Mouse (Mus musculus): ENCODE results near the gene Ankrd36.

Gene Ankrd36

GRCm38 (mm10) chr11:5544709-5545108, 24.8 kb upstream of the Ankrd36 start:
- in situ Hi-C loops (cut with MboI; ENCODE audit: unreplicated experiment in 2 of 2), result loop anchor here (5.0 to 10.0 kb wide), 2 partner anchors 80 to 83 kb away; no protein-coding TSS in a partner anchor

DNA sequence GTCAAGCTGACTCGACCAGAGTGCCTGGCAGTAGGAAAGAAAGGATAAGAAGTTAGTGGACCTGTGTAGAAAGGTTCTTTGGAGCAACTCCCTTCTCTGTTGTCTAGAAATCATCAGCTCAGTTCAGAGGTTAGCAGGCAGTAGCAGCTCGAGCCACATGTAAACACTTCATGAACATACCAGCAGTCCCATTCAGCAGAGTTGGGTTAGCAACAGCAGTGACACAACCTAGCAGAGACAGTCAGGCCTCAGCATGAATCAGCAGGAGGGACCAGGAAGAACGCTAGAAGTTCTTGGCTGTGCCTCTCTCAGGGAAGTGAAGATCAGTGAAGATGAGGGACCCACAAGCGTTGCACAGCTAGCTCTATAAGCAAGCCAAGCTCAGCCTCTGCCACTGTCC, 24.0 kb upstream of the Ankrd36 start:
- in situ Hi-C loops (cut with MboI; ENCODE audit: unreplicated experiment in 2 of 2), result loop anchor here (5.0 to 10.0 kb wide), 2 partner anchors 79 to 82 kb away; no protein-coding TSS in a partner anchor

- in situ Hi-C loops (cut with MboI; ENCODE audit: unreplicated experiment in 2 of 2), result loop anchor here (5.0 to 10.0 kb wide), 2 partner anchors 78 to 81 kb away; no protein-coding TSS in a partner anchor
Measured at GRCm38 (mm10) chr11:5546693-5547092, 22.8 kb upstream of the Ankrd36 start.

- in situ Hi-C loops (cut with MboI; ENCODE audit: unreplicated experiment in 2 of 2), result no loop called here
Measured at GRCm38 (mm10) chr11:5551430-5551829, 18.1 kb upstream of the Ankrd36 start.

DNA sequence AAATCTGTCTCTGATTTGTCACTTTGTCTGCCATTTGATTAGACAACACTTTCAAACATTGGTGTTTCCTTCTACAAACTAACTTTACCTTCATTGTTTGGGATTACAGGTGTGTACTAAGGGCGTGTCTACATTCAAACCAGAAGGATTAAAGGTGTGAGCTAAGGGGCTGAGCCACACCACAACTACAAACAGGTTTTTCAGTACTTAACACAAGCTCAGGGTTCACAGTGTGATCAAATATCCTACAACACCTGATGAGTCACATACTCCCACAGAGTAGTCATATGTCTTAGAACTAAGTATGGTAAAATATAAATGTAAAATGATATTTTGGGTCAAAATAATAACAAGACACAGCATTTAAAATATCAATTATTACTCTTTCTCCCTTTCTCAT, 17.6 kb upstream of the Ankrd36 start:
- in situ Hi-C loops (cut with MboI; ENCODE audit: unreplicated experiment in 2 of 2), result no loop called here

- in situ Hi-C loops (cut with MboI; ENCODE audit: unreplicated experiment in 2 of 2), result loop anchor here in 1 of 2 experiments (10.0 kb wide), 1 partner anchor 55 kb away; no protein-coding TSS in a partner anchor
Measured at GRCm38 (mm10) chr11:5560273-5560672, 9.2 kb upstream of the Ankrd36 start.

GRCm38 (mm10) chr11:5562625-5563268, 6.7 kb upstream of the Ankrd36 start:
- in situ Hi-C loops (cut with MboI; ENCODE audit: unreplicated experiment in 2 of 2), result loop anchor here in 1 of 2 experiments (10.0 kb wide), 1 partner anchor 52 kb away; no protein-coding TSS in a partner anchor

GRCm38 (mm10) chr11:5563898-5564297, 5.6 kb upstream of the Ankrd36 start:
- in situ Hi-C loops (cut with MboI; ENCODE audit: unreplicated experiment in 2 of 2), result loop anchor here in 1 of 2 experiments (10.0 kb wide), 1 partner anchor 51 kb away; no protein-coding TSS in a partner anchor

DNA sequence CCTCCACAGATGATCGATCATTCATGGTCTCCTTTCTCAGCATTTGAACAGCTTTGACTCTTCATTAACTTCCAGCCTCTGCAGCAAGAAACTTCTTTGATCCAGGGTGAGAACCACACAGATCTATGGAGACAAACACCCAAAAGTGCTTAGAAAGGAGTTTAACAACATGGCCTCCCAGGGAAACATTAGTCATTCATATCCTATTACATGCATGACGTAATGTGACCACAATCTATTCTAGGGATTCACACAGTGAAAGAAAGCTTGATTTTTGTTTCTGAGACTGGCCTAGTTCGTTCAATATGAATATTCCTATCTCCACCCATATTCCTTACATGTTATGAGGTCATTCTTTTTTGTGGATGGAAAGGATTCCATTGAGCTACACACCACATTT, 3.9 kb upstream of the Ankrd36 start:
- in situ Hi-C loops (cut with MboI; ENCODE audit: unreplicated experiment in 2 of 2), result loop anchor here (5.0 to 10.0 kb wide), 2 partner anchors 37 to 49 kb away; no protein-coding TSS in a partner anchor

DNA sequence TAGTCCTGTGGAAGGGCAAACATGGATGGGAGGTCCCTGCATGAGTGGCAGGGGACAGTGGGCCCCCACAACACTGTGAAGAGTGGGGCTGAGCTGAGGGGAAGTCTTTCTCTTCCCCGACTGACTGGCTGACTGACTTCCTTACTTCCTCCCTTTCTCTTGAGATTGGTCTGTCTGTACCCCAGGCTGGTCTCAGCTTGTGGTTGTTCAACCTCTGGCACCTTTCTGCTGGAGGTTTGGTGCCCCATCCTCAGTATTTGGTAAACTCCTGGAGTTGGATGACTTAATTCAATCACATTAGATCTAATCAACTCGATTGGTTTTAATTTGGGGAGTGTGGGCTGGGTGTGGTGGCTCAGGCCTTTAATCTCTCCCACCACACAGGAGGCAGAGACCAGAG, 3.0 kb upstream of the Ankrd36 start:
- in situ Hi-C loops (cut with MboI; ENCODE audit: unreplicated experiment in 2 of 2), result loop anchor here (5.0 to 10.0 kb wide), 2 partner anchors 36 to 48 kb away; no protein-coding TSS in a partner anchor

GRCm38 (mm10) chr11:5567654-5568053, 1.8 kb upstream of the Ankrd36 start:
- in situ Hi-C loops (cut with MboI; ENCODE audit: unreplicated experiment in 2 of 2), result loop anchor here (5.0 to 10.0 kb wide), 2 partner anchors 35 to 47 kb away; no protein-coding TSS in a partner anchor

DNA sequence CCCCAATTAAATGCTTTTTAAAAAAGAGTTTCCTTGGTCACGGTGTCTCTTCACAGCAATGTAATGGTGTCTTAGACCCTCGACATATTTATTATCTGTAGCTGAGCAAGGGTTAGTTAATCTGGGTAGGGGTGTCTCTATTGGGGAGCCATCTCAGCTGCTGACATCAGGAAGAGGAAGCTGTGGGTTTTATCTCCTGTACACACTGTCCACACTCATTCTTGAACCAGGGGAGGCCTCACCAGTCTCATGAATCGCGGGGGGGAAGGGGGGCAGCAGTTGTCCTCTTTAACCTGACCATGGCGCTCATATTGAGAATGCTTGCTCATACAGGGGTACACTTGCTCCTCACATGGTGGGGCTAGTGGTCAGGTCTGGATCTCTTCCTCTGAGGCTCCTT, 1.4 kb upstream of the Ankrd36 start:
- in situ Hi-C loops (cut with MboI; ENCODE audit: unreplicated experiment in 2 of 2), result loop anchor here (5.0 to 10.0 kb wide), 2 partner anchors 34 to 47 kb away; no protein-coding TSS in a partner anchor

- in situ Hi-C loops (cut with MboI; ENCODE audit: unreplicated experiment in 2 of 2), result no loop called here
Measured at GRCm38 (mm10) chr11:5571856-5572255, 2.4 kb downstream of the Ankrd36 start.

GRCm38 (mm10) chr11:5573821-5574220, 4.3 kb downstream of the Ankrd36 start:
- in situ Hi-C loops (cut with MboI; ENCODE audit: unreplicated experiment in 2 of 2), result no loop called here

DNA sequence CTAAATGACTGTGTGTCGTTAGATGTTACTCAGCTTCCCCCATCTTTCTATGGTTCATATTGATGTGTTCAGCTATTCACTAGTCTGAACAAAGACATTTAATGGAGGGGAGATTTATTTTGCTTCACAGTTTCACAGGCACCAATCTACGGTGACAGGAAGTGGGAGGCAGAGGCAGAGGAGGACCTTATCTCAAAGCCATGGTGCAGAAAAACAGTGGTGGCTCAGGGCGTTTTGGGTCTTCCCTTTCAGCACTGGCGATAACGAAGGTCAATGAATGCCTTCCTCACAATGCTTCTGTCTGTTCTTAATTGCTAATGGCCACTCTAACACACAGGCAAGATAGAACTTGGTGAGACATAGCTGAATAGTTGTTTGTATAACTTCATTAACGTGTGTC, 5.6 kb downstream of the Ankrd36 start:
- in situ Hi-C loops (cut with MboI; ENCODE audit: unreplicated experiment in 2 of 2), result loop anchor here in 1 of 2 experiments (25.0 kb wide), 1 partner anchor 637 kb away; the partner anchor contains the start of genes A730071L15Rik and Nudcd3

DNA sequence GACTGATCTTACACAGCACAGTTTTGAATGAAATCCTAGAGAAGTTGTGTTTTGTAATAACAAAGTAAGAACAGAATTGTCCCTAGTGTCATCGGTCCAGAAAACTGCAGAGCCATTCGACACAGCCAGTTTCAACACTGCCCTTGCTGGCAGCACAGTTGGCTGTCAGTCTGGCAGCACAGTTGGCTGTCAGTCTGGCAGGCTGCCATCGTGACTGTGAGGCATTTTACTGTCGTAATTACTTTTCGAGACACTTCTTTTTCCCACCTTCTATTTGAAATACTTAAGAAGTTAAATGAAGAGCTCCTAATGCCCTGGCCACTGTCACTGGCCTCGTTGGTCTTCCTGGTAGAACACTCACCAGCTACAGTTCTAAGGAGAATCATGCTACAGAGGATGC, 22.9 kb downstream of the Ankrd36 start:
- in situ Hi-C loops (cut with MboI; ENCODE audit: unreplicated experiment in 2 of 2), result loop anchor here in 1 of 2 experiments (25.0 kb wide), 1 partner anchor 620 kb away; the partner anchor contains the start of genes A730071L15Rik and Nudcd3

DNA sequence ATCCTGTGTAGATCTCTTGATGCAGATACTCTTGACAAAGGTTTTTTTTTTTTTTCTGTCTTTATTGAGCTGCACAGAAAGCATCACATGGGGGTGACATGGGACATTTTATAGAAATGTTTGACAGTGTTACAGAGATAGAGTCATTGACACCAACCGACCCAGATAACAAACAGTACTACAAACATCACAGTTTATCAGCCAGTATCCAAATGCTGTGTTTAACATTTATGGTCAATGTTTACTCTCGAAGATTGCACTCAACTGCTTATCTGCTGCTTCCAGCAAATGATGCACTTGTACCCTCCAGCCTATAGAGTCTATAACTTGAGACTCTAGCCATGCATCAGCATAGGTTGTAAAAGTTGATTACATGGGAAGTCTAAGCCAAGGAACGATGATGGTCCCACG, 25.9 kb downstream of the Ankrd36 start:
- in situ Hi-C loops (cut with MboI; ENCODE audit: unreplicated experiment in 2 of 2), result loop anchor here in 1 of 2 experiments (25.0 kb wide), 1 partner anchor 617 kb away; the partner anchor contains the start of genes A730071L15Rik and Nudcd3

- in situ Hi-C loops (cut with MboI; ENCODE audit: unreplicated experiment in 2 of 2), result loop anchor here in 1 of 2 experiments (25.0 kb wide), 1 partner anchor 617 kb away; the partner anchor contains the start of genes A730071L15Rik and Nudcd3
Measured at GRCm38 (mm10) chr11:5595792-5596191, 26.3 kb downstream of the Ankrd36 start.

DNA sequence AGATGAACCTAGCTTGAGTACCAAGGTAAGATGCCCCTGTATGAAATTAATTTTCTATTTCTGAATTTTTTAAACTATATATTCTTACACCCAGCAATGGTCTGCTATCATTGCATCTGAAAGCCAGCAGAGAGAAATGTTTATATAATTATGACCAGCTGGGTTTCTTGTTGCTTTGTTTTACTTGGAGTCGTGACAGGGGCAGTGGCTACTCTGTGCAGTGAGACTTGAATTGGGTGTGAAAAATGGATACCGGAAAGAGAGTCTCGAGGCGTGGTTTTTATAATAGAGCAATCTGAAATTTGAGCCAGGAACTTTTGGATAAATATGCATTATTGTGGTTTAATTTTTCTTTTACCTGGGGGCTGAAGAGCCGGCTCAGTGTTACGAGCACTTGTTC, 27.3 kb downstream of the Ankrd36 start:
- in situ Hi-C loops (cut with MboI; ENCODE audit: unreplicated experiment in 2 of 2), result loop anchor here in 1 of 2 experiments (25.0 kb wide), 1 partner anchor 616 kb away; the partner anchor contains the start of genes A730071L15Rik and Nudcd3

DNA sequence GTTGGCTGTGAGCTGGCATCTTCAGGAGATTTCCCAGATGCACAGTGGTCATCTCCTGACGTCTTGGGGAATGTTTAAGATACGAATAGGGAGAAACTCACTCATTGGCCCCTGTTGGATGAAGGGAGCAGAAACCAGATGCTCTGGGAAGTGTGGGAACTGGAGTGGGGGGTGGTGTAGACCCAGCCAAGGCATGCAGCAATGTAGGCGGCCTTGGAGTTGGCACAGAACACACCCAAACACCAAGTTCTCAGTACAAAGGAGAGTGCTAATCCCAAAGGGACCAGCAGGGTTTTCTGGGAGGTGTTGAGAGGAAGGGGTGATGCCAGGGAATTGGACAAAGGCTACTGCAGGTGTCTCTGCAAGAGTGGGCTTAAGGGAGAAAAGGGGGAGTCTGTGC, 35.9 kb downstream of the Ankrd36 start:
- in situ Hi-C loops (cut with MboI; ENCODE audit: unreplicated experiment in 2 of 2), result loop anchor here in 1 of 2 experiments (25.0 kb wide), 1 partner anchor 1682 kb away; no protein-coding TSS in a partner anchor

- in situ Hi-C loops (cut with MboI; ENCODE audit: unreplicated experiment in 2 of 2), result loop anchor here (10.0 to 25.0 kb wide), 2 partner anchors 47 to 1675 kb away; partner anchors contain the start of gene Ankrd36 (in 1 of the 2)
Measured at GRCm38 (mm10) chr11:5611918-5612317, 42.4 kb downstream of the Ankrd36 start.

All from v-Abl transformed pro-B cells (cell line).